10 mouse cellular contexts compared by ENCODE assay signal in genomic region chr2:93537385-93537967, GRCm38 (mm10). TPM values are rescaled to one million over a fixed set of nuclear protein-coding genes. Genes with fewer than 3 reads are reported as not detected.
DNase-seq lines count a peak whose midpoint lies in the region; ATAC-seq and TF ChIP-seq lines count a peak whose summit lies in the region.
"Had no signal": no experiment of that assay in that cellular context is flagged by ENCODE, and none has a peak within 500 bp of the region (broad histone marks: within the 10 kb centered on the region; RNA-seq: fewer than 3 reads in every experiment).

No protein-coding gene starts in this region.

- no peak overlapping the region for H3K27ac ChIP-seq in lung, embryonic 14.5 days (ENCODE audit: low read depth)
- H3K27ac ChIP-seq in embryonic facial prominence, embryonic 10.5 days (replicated peaks), result peak overlapping the region; percentile 19; the same call in 1 of the 2 replicates
- H3K27ac ChIP-seq in intestine, embryonic 15.5 days, result 0 out of 2 replicates have a peak overlapping the region, but pooled peaks have one; percentile 27
- H3K27ac ChIP-seq: stomach, embryonic 15.5 days had no signal

- no peaks in the 10 kb centered on the region for H3K36me3 ChIP-seq in lung, embryonic 14.5 days (ENCODE audit: insufficient read depth)
- H3K36me3 ChIP-seq in embryonic facial prominence, embryonic 10.5 days (replicated peaks), result no peaks in the 10 kb centered on the region
- H3K36me3 ChIP-seq in intestine, embryonic 15.5 days, result no peaks in the 10 kb centered on the region
- H3K36me3 ChIP-seq: stomach, embryonic 15.5 days had no signal

- H3K9me3 ChIP-seq in lung, embryonic 14.5 days (ENCODE audit: low read depth, low read length), result no peaks in the 10 kb centered on the region
- no peaks in the 10 kb centered on the region for H3K9me3 ChIP-seq in embryonic facial prominence, embryonic 10.5 days
- no peaks in the 10 kb centered on the region for H3K9me3 ChIP-seq in intestine, embryonic 15.5 days
- H3K9me3 ChIP-seq: stomach, embryonic 15.5 days had no signal

- DNase-seq in lung, embryonic 14.5 days, result peak; percentile 74
- no peak for DNase-seq in lung, adult 18-20 months
- no peak for DNase-seq in embryonic facial prominence, embryonic 10.5 days (ENCODE audit: low spot score)
- peak; percentile 29 for DNase-seq in thymus, postnatal 14 days
- DNase-seq in kidney, adult 18-20 months, result no peak

- TF ChIP-seq CTCF in lung, embryonic 14.5 days (IDR thresholded peaks at IDR 0.05; ENCODE audit: low read depth), result peak; percentile 62

- H3K27me3 ChIP-seq in lung, embryonic 14.5 days (ENCODE audit: insufficient read depth, low read length), result no peaks in the 10 kb centered on the region
- peaks cover 3% of the 10 kb centered on the region; the same call in 1 of the 2 replicates for H3K27me3 ChIP-seq in embryonic facial prominence, embryonic 10.5 days (replicated peaks; ENCODE audit: low read depth, poor library complexity, severe bottlenecking)
- H3K27me3 ChIP-seq in intestine, embryonic 15.5 days (replicated peaks), result no peaks in the 10 kb centered on the region

- peaks cover 11% of the 10 kb centered on the region for H3K4me1 ChIP-seq in lung, embryonic 14.5 days (ENCODE audit: insufficient read depth)
- H3K4me1 ChIP-seq in embryonic facial prominence, embryonic 10.5 days, result peaks cover 35% of the 10 kb centered on the region
- H3K4me1 ChIP-seq in intestine, embryonic 15.5 days (replicated peaks), result peaks cover 14% of the 10 kb centered on the region

- no peak overlapping the region for H3K4me3 ChIP-seq in lung, embryonic 14.5 days (ENCODE audit: low read depth, low read length)
- H3K4me3 ChIP-seq in embryonic facial prominence, embryonic 10.5 days, result no peak overlapping the region
- H3K4me3 ChIP-seq in intestine, embryonic 15.5 days (replicated peaks), result no peak overlapping the region
- H3K4me3 ChIP-seq: stomach, embryonic 15.5 days had no signal

- no peak overlapping the region for H3K9ac ChIP-seq in lung, embryonic 14.5 days
- no peak overlapping the region for H3K9ac ChIP-seq in intestine, embryonic 15.5 days
- H3K9ac ChIP-seq: stomach, embryonic 15.5 days had no signal

- ATAC-seq in lung, embryonic 14.5 days (ENCODE audit: insufficient read depth), result peak; percentile 36; the same call in 1 of the 2 replicates
- ATAC-seq in intestine, embryonic 15.5 days, result peak; percentile 42; the same call in 1 of the 2 replicates
- ATAC-seq in megakaryocyte-erythroid progenitor cell, adult 5-6 weeks (replicated peaks; ENCODE audit: low FRiP score, low TSS enrichment, poor library complexity, severe bottlenecking), result no peak

- H3K4me2 ChIP-seq in lung, embryonic 14.5 days, result no peak overlapping the region
- no peak overlapping the region for H3K4me2 ChIP-seq in intestine, embryonic 15.5 days (replicated peaks)
- H3K4me2 ChIP-seq: stomach, embryonic 15.5 days had no signal

- WGBS in lung, embryonic 14.5 days, result 29% methylated on average over 3 of the region's 3 CpGs
- WGBS in embryonic facial prominence, embryonic 10.5 days, result 53% methylated on average over 3 of the region's 3 CpGs
- WGBS in intestine, embryonic 15.5 days, result 49% methylated on average over 3 of the region's 3 CpGs

RNA-seq across cellular contexts. Expression of gene Gm10803, which starts 22.9 kb away (rescaled TPM):
- not detected in 2 replicates for polyA plus RNA-seq in lung, embryonic 14.5 days (2014; fragmentation: Nextera tagmentation; extraction: Ambion mirVana)
- polyA plus RNA-seq in embryonic facial prominence, embryonic 10.5 days (2016; fragmentation: Nextera tagmentation; extraction: Ambion mirVana), result not detected in 2 replicates
- polyA plus RNA-seq in intestine, embryonic 15.5 days (2015; fragmentation: Nextera tagmentation; extraction: Ambion mirVana), result not detected in 2 replicates
- total RNA-seq in megakaryocyte-erythroid progenitor cell, adult 5-6 weeks (2014; fragmentation: Nextera tagmentation), result not detected in 2 replicates
- not detected in 2 replicates for total RNA-seq in megakaryocyte-erythroid progenitor cell, adult 5-6 weeks (2017)
- polyA plus RNA-seq: large intestine, adult 2 months; neural tube, embryonic 11.5 days; stomach, embryonic 15.5 days had no signal

Comparison
In these comparisons a context has a peak if more than half of its experiments do, and no peak if none do; other contexts are left out.
1. DNase-seq: peak in lung, embryonic 14.5 days (single experiment) and thymus, postnatal 14 days (single experiment); none in lung, adult 18-20 months (0 of 2), embryonic facial prominence, embryonic 10.5 days (single experiment) and kidney, adult 18-20 months (single experiment).